Mouse (Mus musculus): ENCODE data around the gene Nos3.
A peak's percentile ranks its signal among the peaks of the same experiment; 100 is the strongest.

The Nos3 gene

DNA sequence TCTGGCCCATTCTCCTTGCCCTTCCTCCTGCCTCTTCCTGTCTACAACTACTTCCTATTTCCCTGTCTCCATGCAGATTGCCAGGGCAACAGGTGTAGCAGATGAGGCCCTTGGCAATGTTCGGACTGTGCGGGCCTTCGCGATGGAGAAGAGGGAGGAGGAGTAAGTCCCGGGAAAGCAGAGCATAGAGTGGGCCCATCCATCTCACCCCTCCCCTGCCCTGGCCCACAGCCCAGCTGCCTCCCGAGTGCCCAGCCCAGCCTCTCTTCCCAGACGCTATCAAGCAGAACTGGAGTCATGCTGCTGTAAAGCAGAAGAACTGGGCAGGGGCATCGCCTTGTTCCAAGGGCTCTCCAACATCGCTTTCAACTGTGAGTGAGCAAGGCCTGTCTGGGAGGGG, 37.4 kb downstream of the Nos3 start:
- no peak for DNase-seq

DNA sequence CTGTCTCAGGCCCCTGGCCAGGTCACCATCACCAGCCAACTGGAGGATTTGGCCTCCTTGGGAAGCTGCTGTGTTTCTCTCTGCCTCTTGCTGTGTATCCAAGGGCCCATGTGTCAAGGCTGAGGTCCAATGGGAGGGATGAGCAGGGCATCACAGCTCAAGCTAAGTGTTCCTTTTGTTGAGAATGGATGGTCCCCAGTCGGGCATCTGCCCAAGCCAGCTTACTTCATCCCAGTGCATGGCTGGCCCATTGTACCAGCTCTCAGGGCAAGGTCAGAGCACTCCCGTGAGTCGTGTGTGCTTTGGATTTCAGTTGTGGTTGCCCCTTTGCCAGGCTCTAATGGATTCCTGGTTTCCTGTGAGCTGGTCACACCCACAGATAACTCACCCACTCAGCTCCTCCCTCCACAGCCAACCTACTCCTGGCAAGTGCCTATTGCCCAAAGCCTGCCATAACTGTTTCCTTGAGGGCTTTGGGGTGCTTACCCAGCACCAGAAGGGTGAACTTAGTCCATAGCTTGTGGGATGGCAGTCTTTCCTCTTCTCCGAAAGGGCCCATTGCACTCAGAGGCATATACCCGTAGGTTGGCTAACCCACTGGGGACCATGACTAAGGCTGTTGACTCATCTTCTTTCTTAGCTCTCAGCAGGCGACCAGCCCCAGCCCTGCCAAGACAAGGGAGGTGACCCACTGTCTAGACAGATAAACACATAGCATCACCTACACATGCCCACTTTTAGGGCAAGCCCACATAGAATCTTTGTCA, 40.2 kb downstream of the Nos3 start:
- no peak for DNase-seq

DNA sequence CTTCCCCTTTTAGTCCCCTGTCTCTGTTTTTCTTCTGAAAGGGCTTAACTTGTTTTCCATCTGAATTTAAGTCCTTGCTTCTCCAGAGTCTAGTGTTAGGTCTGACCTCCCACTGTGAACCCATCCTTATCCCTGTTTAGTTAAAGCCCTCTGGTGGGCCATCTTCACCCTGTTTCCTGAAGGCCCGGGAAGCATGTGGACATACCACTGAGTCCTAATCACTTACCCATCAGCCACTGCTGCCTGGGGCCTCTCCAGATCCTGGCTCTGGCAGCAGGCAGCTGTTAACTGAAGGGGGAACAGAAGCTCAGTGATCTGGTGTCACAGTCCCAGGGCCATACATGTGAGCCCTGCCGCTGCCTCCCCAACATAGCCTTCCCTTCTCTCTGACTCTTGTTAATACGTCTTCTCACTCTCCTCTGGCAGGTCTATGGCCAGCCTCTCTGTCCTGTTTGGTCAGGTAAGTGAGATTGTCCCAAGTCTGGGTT, 40.8 kb downstream of the Nos3 start:
- DNase-seq, result no peak

DNA sequence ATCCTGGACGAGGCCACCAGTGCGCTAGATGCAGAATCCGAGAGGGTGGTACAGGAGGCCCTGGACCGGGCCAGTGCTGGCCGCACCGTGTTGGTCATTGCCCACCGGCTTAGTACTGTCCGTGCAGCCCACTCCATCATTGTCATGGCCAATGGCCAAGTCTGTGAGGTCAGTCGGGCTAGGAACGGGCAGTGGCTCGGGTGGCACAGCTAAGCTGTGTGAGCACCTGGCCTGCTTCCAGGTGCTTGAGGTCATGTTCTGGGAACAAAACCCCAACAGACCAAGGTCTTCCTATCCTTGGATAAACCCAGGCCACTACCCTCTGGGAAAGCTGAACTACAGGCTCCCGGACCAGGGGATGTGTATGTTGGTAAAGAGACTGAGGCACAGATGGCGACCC, 44.0 kb downstream of the Nos3 start:
- DNase-seq, result peak; percentile 44

DNA sequence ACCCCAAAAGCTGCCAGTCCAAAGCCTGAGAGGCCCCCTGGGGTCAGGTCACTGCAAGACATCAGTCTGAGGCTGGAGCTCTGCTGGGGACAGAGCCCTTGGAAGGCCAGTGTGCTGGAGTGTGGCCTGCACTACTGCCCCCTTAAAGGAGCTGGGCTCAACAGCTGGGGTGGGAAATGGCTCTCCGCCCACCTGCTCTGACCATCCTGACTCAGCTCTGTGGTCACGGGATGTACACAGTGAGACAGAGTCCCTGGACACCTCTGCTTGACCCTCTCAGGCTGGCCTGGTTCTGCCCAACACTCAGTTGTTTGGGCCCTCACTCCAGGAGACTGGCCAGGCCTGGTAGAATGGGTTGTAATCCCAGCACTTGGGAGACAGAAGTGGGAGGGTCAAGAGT, 44.9 kb downstream of the Nos3 start:
- no peak for DNase-seq

DNA sequence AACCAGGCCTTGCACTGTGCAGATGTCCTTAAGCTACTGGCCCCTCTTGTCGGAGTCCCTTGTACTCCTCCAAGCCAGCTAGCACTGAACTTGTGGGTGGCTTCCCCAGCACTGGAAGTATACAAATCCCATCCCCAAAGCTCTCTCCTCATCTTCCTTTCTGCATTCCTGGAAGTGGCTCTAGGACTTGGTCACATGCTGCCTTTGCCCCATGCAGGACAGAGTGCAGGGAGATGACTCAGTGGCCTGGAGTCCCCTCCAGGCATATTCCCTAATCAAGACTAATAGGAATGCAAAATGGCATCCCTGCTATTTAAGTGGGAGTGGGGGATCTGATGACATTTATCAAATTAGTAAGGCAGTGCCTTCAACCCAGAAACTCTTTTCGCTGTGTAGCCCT, 47.5 kb downstream of the Nos3 start:
- DNase-seq, result no peak

DNA sequence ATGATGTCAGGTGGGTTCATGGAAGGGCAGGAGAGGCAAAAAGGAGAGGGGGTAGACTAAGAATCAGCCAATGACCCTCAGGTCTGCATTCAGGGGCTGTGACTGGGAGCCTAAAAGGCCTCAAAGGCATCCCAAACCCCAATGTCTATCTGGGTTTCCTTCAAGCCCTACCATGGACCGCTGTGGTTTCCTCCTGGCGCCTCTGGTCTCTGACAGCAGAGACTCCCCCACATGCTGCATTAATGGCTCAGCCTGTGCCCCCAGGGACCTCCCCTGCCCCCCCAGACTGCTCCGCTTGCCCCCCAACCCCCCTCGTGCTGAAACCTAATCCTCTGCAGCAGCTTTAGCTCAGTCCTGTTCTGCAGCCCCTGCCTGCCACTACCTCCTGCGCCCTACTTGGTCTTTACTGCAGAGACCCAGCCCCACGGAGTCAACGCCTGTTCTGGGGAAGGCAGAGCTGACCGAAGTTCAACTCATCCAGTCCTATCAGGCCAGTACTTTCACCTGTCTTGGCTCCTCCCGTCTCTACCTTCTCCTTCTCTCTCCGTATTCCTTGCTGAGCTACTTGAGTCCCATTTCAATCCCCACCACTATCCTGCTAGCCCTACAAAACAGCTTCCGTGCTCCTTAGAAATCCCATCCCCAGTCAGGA, 48.6 kb downstream of the Nos3 start, which contains the start of gene Asic3:
Gene Asic3 (plus strand): TSS at position 351 of the 652 bp plus-strand sequence.
- no peak for DNase-seq

DNA sequence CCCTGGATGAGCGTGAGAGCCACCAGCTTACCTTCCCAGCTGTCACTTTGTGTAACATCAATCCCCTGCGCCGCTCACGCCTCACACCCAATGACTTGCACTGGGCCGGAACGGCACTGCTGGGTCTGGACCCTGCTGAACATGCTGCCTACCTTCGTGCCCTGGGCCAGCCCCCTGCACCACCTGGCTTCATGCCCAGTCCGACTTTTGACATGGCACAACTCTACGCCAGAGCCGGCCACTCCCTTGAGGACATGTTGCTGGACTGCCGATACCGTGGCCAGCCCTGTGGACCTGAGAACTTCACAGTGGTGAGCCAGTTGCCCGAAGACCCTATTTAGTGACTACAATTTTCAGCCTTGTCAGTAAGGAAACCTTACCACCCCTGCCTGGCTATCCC, 49.3 kb downstream of the Nos3 start:
- no peak for DNase-seq

DNA sequence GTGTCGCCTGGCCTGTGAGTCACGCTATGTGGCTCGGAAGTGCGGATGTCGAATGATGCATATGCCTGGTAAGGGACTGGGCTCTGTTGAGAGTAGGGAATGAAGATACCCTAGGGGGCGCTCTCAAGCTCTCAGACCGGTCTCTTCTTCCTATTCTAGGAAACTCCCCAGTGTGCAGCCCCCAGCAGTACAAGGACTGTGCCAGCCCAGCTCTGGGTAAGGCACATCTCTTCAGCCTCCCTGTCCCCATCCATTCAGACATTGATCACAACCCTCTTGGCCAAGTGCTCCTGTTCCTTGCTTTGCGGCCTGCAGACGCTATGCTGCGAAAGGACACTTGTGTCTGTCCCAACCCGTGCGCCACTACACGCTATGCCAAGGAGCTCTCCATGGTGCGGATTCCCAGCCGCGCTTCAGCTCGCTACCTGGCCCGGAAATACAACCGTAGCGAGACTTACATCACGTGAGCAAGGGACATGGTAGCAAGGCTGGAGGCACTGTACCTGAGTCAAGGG, 51.7 kb downstream of the Nos3 start:
- DNase-seq, result peak; percentile 81

DNA sequence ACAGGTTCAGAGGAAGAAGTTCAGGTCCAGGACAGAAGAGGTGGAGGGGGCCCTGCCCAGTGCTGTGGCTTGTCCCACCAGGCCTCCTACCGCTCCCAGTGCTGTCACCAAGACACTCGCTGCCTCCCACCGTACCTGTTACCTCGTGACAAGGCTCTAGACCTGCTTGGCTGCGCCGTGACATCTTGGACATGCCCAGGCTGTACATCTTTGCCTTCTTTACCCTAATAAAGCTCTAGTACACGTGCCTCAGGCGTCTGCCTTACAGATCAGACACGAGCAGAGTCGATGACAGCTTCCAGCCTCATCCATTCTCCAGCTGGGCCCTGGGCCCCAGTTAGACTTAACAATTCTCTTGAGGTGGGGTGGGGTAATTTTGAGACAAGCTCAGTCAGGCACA, 53.0 kb downstream of the Nos3 start:
- no peak for DNase-seq

DNA sequence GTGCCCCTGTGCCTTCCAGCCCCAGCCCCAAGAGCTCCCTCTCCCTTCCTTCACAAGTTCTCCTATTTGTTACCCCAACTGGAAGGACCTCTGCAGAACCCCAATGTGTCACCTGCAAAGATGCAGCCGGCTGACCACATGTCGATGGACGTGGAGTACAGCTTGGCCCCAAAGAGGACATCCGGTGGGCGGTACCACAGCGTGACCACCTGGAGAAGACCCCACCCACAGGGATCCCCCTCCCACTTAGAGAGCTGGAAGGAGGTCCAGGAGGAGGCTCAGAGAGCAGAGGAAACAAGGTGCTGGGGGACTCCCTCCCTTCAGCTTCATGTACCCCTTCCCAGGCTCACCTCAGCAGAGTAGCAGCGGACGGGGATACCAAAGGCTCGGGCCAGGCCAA, 55.8 kb downstream of the Nos3 start:
- no peak for DNase-seq

DNA sequence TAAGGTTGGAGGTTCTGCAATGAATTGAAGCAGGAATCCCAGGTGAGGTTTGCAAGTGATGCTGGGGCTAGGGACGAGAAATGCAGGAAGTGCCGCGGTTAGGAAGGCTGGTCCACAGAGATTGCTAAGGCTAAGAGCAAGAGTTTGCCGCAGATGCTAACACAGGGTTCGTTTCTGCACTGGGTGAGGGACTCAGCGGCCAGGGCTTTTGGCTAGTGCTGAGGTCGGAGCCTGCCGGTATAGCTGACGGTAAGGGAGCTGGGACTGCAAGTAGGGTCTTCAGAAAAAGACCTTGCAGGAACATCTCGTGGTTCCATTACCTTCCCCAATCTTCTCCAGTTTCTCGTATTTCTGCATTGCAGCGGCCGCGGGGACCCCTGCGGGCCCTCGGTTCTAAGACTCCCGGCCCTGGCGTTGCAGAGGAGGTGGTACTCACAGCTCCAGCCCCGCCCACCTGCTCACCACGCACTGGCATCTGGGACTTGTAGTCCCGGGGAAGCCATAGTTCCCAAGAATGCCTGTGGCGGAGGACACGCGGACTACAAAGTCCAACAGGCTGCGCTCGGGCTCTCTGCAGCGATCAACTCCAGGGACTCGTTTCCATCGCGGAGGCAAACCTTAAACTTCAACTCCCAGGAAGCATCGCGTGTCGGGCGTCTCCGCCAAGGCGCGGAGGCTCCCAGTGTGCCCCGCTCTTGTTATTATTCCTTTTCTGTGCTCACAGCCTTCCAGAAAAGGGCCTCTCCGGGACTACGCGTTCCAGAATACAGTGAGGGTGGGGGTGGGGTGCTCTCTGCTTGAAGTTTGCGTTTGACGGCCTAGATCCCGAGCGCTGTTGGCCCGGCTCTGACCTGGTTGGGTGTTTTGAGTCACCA, 58.8 kb downstream of the Nos3 start, which contains the start of the genes Cdk5 and Slc4a2:
Gene Cdk5 (minus strand): TSS at position 402 of the 875 bp plus-strand sequence.
Gene Slc4a2 (plus strand): TSS at position 709 of the 875 bp plus-strand sequence.
- peak; percentile 99 for DNase-seq

DNA sequence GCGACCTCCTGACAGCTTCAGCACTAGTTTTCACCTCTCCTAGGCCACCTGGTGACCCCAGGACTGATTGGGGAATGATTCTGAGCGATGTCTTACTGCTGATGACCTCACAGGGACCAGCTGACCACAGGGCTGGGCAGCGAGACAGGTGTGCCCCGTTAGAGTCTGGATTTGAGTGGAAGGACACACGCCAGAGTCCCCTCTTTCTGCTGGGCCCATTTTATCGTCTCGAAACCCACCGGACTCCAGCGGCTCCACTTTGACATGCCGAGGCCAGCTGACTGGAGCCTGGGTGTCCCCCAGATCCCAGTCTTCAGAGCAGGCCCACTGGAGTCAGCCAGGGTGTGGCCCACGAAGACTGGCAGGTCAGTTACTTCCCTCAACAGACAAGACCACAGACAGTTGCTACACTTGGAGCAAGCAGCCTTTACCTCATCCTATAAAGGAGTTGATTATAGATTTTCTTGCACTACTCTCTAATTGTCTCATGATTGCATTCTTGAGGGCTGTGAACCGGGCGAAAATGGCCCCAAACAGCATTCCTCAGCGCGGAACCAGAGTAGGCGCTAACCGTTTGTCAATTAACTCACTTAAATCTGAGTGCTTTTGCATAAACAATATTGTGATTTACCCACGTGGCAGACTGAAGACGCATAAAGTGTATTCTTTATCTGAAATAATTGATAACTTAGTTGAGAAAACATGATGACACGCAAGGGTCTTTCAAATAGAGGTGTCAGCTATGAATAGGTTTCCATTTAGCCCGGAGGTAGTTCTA, 59.6 kb downstream of the Nos3 start:
- no peak for DNase-seq

DNA sequence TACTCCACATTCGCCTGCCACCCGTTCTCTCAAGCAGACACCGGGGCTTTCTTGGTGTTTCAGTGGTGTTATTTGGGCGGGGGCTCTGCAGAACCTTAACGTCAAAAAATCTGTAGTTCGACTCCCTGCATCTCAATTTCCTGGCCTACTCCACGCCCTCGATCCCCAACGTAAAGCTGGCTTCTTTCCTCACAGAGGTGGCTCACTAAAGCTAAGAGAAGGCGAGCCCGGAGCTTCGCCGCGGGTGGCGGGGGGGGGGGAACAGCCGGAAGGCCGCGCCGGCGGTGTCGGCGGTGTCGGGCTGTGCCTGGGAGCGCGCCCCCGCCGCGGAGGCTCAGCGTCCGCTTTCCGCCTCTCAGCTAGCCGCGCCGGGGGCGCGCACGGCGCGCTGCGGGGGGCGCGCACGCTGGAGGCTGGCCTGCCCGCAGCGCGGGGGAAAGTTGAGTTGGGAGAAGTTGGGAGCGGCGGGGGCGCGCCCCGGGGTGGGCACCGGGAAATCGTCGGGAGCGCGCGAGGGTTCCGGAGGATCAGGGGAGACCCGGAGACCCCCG, 60.3 kb downstream of the Nos3 start:
- peak; percentile 80 for DNase-seq

DNA sequence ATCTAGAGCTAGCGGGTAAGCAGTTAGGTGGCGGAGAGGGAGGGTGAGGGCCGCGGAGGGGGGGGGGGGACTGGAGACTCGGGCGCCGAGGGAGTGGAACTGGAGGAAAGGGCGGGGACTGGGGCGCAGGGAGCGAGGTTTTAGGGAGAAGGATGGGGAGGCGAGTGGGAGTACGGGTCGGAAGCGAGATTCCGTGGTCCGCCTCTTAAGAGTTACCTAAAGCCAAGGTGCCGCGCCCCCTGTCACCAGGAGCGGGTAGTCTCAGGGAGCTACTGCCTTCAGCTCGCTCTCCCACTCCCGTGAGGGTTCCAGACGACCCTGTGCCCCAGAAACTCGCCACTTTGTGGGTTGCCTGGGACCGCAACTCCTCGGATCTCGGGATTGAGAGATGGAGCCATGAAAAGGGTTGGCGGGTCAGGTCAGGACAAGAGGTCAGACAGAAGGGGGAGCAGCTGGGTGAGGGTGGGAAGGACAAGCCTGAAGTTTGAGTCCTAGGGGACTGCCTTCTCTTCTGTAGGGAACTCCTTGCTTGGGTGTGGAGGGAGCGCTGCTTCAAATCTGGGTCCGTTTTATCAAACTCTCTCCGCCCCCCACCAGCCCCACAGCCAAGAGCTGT, 60.9 kb downstream of the Nos3 start:
- peak; percentile 70 for DNase-seq

DNA sequence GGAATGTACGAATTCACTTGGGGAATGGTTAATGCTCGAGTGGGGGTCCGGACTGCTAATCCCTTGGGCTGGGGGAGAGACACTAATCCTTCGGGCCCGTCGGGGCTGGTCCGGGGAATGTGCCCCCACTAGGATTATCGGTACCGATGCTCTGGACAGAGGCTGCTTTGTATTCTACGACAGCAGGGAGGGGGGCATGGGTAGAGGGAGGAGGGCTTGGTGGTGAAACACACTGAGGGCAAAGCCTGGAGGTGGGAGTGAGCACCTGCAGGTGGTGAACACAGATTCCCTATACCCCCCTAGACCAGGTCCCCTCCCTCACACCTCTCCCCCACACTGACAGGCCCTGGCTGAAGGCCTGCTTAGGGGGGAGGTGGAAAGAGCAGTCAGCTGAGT, 61.4 kb downstream of the Nos3 start:
- DNase-seq, result no peak

DNA sequence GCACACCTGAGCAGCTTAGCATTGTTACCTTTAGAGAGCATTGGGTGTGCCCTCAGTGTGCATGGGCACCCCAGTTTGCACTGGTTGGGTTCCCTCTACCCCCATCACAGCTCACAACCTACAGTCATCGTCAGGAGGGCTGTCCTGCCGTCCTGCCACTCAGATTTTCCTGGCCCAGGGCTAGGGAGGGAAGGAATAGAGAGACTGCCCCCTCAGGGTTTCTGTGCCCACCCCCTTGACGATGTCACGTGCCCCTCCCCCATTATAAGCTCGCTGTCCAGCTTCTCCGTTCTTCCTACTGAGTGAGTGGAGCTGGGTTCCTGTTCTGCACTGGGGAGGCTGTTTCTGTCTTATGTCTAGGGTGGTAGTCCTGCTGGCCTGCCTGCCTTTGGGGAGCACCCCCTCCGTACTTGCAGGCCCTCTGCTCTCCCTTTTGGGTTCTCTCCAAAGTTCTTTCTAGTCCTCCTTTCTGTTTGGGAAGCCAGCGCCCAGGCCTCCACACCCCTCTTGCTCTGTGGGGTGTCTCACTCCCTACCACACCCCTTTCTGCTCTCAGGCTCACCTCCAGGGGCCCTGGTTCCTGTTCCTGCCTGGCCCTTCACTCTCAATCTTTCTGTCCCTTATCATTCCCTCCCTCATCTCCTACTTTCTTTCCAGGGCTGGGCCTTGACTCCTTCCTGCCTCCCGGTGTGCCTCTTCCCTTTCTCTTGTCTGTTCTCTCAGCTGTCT, 62.1 kb downstream of the Nos3 start:
- peak; percentile 54 for DNase-seq

DNA sequence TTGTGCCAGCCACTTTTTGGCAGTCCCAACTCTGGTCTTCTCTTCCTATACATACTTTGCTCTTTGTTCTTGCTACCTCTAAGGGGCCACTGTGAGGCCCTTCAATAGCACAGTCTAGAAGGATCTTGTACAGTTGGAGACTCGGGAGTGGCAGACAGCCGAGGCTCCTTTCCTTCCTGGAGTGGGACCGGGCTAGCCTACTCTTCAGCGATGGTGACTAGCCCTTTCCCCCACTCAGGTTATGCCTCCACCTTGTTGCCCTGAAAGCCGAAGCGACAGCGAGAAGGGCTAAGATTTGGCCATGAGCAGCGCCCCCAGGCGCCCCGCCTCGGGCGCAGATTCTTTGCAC, 62.6 kb downstream of the Nos3 start:
- DNase-seq, result peak; percentile 36

DNA sequence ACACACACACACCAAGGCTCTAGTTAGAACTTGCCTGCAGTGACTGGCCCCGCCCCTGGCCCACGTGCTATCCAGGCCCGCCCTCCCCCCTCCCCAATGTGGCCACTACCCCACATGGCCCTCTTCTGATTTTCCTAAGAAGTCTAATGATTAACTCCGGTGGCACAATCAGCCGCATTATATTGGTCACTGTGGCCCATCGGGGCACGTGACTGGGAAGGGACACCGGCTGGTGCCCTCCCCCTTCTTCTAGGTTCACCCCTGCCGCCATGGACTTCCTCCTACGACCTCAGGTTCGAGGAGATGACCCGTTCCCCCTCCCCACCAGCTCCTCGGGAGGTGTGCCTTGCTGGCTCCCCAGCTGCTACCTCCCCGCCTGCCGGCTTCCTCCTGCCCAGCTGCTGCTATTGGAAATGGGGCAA, 63.4 kb downstream of the Nos3 start:
- peak; percentile 51 for DNase-seq

DNA sequence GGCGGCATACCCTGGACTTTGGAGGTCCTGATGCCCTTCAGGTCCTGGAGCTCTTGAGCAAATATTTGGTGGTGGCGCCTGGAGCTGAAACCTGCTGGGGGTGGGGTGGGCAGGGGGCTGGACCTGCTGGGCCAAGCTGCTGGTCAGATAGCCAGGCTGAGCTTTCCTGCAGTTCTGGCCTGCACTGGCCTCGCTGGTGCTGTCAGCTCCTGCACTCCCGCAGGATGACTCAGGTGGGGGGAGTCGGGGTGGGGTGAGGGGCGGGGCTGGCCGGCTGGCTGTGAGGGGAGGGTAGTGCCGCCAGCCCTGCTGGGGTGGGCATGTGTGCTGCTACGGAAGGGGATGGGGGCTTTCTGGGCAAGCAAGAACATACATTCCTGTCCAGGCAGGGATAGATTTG, 64.0 kb downstream of the Nos3 start:
- DNase-seq, result no peak

DNA sequence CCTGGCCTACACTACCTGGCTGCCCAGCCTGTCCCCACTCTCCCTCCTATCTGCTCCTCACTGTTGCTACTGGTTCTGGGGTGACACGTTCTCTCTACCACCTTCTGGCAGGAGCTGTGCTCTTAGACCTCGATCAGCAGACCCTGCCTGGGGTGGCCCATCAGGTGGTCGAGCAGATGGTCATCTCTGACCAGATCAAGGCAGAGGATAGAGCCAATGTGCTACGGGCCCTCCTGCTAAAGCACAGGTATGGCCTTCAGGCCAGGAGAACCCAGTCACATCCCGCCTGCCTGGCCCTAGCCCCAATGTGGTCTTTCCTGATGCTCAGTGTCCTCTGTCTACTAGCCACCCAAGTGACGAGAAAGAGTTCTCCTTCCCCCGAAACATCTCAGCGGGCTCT, 69.4 kb downstream of the Nos3 start:
- DNase-seq, result no peak
